Mouse (Mus musculus): ENCODE measurements at regions not wholly inside any gene's neighbourhood (a gene's known extent, or its start where the extent isn't known, plus 50 kb on each side); places are given as distances from the start of the nearest gene placed in this dataset.
"Not testable (repeated sequence)": the region's sequence is repeated elsewhere in the genome, so short reads cannot be mapped to it uniquely, and the experiment has no call there.

GRCm38 (mm10) chr2:166322668-166323043 lies 167.2 kb upstream of the Sulf2 start:
- no peak for DNase-seq (ENCODE audit: low spot score)

DNA sequence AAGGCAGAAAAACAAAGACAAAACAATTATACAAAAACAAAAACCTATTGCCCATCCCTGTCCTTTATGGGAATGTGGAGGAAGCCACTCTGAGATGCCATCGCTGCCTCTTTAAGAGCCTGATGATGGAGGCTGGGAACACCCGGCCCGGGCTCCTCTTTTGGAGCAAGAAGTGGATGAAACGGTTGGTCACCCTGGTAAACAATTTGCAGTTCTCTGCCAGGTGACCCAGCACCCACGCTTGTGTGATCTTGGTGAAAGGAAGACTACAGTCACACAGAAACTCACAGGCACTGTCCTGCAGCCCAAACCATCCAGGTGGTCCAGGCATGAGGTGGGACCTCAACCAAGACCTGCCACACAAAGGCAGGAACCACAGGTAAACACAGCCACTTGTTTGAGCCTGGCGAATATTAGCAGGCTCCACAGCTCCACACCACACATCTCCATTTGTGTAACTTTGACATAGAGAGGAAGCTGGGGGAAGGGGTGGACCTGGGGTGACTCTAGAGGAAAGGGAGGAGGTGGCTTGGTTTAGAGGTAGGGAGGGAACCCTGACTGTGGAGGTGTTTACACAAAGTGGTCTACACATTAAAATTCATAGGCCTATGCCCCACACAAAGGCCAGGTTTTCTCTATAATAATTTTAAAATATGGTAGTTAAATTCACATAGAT lies 166.7 kb upstream of the Sulf2 start:
- DNase-seq (ENCODE audit: low spot score) = no peak

DNA sequence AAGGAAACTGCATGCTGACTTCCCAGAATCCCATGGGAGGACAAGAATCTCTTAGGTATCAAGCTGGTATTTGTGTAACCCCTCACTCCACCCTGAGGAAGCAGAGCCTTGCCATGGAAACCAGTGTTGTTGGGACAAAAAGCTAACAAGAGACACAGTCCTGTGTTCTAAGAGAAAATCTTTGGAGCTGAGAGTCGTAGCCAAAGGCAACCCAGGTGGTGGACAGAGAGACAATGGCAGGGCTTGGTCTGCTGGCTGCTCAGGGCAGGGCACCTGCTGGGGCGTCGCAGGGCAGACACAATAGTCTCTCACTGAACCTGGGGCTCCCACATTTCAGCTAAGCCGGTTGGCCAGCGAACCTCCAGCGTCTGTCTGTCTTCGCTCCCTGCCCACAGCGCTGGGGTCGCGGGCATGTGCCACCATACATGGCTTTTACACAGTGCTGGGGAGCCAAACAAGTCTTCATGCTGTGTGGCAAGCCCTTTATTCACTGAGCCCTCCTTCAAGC lies 161.0 kb upstream of the Sulf2 start:
- no peak for DNase-seq (ENCODE audit: low spot score)

DNA sequence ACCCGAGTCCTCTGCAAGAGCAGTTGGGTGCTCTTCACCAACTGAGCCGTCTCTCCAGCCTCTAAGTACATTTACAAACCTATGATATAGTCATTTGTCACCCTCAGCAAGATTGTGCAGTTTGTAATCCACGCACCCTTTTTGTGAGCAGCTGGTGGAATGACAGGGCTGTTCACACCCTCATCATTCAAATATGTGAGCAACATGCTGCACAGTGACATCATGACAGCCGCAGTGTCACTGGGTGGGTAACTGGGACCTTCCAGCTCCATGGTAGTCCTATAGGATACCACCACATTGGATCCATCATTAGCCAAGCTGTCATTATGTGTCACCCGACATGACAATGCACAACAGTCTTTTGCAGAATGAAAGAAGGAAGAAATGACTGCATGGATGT lies 155.0 kb upstream of the Sulf2 start:
- DNase-seq (ENCODE audit: low spot score) = no peak

GRCm38 (mm10) chr2:166309882-166310281 lies 154.4 kb upstream of the Sulf2 start:
- DNase-seq (ENCODE audit: low spot score) = no peak

GRCm38 (mm10) chr2:166307551-166307950 lies 152.1 kb upstream of the Sulf2 start:
- no peak for DNase-seq (ENCODE audit: low spot score)

- no peak for DNase-seq (ENCODE audit: low spot score)
These were observed 149.9 kb upstream of the Sulf2 start for GRCm38 (mm10) chr2:166305044-166306002.

DNA sequence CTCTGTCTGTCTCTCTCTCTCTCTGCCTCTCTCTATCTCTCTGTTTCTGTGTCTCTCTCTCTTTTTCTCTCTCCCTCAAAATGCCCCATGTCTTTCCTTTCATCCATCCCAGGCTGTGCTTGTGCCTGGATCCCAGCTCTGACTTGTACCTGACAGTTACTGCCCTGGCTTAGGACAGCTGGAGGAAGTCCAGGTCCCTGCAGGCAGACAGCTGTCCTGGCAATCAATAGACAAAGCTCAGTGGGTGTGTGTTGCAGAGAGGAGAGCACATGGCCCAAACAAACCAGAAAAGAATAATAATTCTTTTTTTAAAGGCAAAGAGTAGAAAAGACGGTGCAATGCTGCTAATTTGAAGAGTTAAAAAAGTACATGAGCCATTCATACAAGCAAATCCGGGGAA lies 148.4 kb upstream of the Sulf2 start:
- DNase-seq (ENCODE audit: low spot score) = no peak

DNA sequence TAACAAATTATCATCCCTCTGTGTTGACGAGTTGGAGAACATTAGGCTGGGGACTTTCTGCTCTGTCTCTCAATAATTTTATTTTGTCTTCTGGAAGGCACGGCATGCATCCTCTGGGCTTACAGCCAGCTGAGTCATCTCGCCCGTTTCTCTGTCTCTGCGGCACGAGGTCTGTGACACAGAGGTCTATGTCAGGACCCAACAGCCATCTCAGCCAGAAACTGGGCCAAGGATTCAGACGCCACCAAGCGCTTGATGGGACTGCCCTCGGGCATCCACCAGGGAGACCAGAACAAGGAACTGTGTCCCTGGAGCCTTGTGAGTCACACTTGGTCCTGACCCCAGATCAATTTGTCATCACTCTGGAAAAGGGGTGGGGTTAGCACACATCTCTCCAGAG lies 145.7 kb upstream of the Sulf2 start:
- no peak for DNase-seq (ENCODE audit: low spot score)

GRCm38 (mm10) chr2:166294672-166295071 lies 139.2 kb upstream of the Sulf2 start:
- no peak for DNase-seq (ENCODE audit: low spot score)

DNA sequence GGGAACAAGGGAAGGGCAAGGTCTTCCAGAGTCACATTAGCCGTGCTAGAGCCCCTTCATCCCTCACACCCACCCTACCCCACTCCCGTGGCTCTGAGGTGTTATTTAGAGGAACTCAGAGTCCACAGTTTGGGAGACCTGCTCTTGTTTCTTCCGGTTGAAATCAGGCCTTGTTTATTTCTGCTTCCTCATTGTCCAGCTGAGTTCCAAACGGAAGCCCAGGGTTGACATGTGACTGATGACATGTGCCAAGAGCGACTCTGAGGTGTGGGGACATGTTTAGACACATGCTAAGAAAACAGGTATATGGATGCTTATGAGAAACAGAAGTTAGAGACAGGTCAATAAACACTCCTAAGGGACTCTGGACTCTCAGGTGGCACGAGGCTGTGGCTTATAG lies 137.5 kb upstream of the Sulf2 start:
- DNase-seq (ENCODE audit: low spot score) = no peak

DNA sequence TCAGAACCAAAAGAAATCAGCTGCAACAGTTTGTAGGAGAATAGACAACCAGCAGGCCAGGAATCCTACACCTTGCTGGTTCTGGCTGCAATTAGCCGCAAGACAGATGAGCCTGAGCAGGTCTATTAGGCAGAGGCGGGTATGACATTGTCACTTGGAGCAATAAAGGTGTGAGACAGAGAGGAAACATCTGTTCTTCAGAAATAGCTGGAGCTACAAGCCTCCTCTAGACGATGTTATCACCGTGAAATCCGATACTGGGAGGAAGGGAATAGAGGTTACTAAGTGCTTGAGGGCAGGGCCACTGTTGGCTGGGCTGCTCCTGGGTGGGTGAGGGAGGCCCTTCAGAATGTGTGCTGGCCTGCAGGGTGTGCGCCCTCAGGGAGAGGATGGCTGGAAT lies 135.8 kb upstream of the Sulf2 start:
- DNase-seq (ENCODE audit: low spot score) = no peak

- peak; percentile 44 for DNase-seq (ENCODE audit: low spot score)
These were observed 135.4 kb upstream of the Sulf2 start for GRCm38 (mm10) chr2:166290826-166291225.

DNA sequence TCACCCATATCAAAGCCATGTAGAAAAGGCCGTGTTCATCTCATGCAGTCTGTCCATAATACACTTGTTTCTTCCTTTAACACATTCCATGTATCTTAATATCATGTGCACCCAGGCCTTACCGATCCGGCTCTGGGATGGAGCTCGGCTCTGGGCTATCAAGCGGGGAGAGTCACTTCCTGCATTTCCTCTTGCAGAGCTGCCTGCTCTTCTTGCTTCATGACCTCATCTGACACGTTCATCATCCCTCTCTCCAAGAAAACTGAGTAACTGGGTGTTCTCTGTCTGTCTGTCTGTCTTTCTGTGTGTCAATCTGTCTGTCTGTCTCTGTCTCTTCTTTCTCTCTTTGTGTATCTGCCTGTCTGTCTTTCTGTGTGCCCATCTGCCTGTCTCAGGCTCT lies 133.7 kb upstream of the Sulf2 start:
- no peak for DNase-seq (ENCODE audit: low spot score)

DNA sequence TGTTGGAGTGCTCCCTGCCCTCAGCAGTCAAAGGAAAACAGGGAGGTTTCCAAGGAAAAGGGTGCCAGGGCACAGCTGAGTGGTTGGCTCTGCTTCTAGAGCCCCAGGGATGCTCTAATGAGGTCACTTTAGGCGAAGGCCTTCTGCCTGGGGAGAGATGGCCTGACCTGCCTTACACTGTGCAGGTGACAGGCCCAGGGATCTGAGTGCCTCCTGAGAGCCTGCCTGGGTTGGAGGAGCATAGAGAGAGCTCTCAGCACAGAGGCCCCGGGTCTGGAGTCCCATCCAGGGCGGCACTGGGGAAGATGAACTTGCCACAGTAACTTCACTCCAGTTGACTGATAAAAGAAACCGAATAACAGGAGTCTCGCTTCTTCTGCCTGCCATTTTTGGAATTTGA lies 125.7 kb upstream of the Sulf2 start:
- DNase-seq (ENCODE audit: low spot score) = not testable (repeated sequence)

DNA sequence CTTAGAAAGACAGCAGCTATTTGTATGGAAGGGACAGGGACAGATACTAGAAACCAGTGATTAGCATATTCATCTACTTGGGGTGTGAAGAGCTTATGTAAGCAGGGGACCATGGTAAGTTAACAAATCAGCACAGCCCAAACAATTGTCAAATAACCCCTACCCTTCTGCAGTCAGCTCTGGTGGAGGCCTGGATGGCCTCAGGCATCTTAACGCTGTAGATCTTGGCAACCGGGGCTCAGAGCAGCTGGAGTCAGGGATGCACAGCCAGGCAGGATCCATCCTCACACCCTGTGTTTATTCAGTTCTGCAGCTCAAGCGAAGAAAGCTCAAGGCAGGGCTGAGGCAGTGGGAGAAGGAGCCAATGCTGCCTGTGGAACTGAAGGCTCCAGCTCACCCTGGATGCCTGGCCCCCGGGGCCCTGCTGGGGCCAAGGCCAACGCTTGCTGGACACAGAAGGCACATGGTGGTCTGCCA lies 125.2 kb upstream of the Sulf2 start:
- no peak for DNase-seq (ENCODE audit: low spot score)

DNA sequence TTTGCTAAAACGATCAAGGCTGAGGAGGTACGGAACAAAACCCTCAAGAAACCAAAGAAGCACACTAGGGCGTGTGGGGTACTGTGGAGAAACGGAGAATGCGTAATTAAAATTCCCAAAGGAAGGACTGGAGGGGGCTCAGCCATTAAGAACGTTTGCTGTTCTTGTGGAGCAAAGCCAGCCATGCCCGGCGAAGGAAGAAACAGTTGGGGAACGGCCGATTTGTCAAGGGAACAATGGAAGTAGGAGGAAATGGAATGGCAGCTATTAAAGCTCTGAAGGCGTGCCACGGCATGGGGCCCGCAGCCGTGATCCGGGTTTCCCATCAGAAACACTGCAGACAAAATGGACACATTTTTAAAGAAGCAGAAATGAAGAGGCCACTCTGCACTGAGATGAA lies 124.2 kb upstream of the Sulf2 start:
- no peak for DNase-seq (ENCODE audit: low spot score)

DNA sequence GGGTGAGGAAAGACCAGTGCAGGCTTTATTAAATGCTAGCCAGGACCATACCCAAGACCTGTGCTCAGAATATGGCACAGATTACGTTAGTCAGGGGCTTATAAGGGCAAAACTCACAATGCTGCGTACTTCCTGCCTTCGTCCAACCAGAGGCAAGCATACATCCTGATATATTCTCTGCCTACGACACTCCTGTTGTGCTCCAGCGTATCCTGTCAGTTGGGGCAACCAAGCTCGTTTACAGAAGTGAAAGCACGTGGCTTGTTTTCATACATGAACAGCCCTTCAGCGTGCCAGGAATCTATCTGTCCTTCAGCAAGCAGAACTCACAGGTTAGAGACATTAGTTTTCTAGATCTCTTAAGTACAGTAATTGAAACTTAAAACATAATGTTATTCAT lies 119.9 kb upstream of the Sulf2 start:
- DNase-seq (ENCODE audit: low spot score) = no peak

DNA sequence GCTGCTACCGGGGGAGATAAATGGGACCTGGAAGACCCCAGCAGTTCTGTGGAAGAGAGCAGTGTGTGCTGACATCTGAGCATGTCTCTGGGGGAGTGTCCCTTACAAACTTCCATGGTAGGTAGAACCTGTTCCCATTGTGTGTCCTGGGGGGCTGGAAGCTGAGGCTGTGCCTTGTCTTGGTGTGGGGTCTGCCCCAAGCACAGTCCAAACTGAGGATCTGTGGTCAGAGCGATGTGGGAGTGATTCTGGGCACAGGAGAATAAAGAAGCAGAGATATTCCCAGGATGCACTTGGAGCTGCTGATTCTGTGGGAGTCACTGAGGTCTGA lies 118.5 kb upstream of the Sulf2 start:
- DNase-seq (ENCODE audit: low spot score) = no peak

GRCm38 (mm10) chr2:166273312-166274015 lies 118.0 kb upstream of the Sulf2 start:
- no peak for DNase-seq (ENCODE audit: low spot score)

- DNase-seq (ENCODE audit: low spot score) = no peak
These were observed 117.4 kb upstream of the Sulf2 start for GRCm38 (mm10) chr2:166272841-166273240.

- no peak for DNase-seq (ENCODE audit: low spot score)
These were observed 116.7 kb upstream of the Sulf2 start for GRCm38 (mm10) chr2:166272190-166272543.
